Mouse (Mus musculus) heart, adult 2 months (tissue): ENCODE data around the gene Fto. TPM values are rescaled to one million over a fixed set of nuclear protein-coding genes. Genes with fewer than 3 reads are reported as not detected.

Experiments
- DNase-seq, 2 experiments: peaks; one replicate each; pipeline ENCODE4 v3.0.0; 2021
- H3K27ac ChIP-seq: fragments of 200-600 bp; 2 replicates; pipeline ENCODE4 v1.8.1; 2022
- H3K27me3 ChIP-seq: fragments of 200-500 bp; 2 replicates; pipeline ENCODE4 v1.6.1; 2012; ENCODE audit warnings: mild to moderate bottlenecking, low read length, inconsistent platforms, mixed read lengths; ENCODE audit not compliant: control insufficient read depth, insufficient read depth
- H3K36me3 ChIP-seq: fragments of 200-500 bp; 2 replicates; pipeline ENCODE4 v1.6.1; 2012; ENCODE audit warnings: low read length, inconsistent platforms; ENCODE audit not compliant: control insufficient read depth, insufficient read depth
- H3K4me1 ChIP-seq: fragments of 200-500 bp; 2 replicates; pipeline ENCODE4 v1.6.1; 2011; ENCODE audit warnings: low read length; ENCODE audit not compliant: control insufficient read depth, insufficient read depth
- H3K4me3 ChIP-seq: fragments of 200-600 bp; 2 replicates; pipeline ENCODE4 v1.8.1; 2022
- H3K79me2 ChIP-seq: fragments of 200-500 bp; replicated peaks from 2 replicates; pipeline ENCODE4 v1.6.1; 2012; ENCODE audit warnings: mild to moderate bottlenecking, inconsistent platforms, low read length, moderate library complexity, mixed read lengths; ENCODE audit not compliant: control insufficient read depth, insufficient read depth
- H3K9ac ChIP-seq: fragments of 200-500 bp; 2 replicates; pipeline ENCODE4 v1.6.1; 2012; ENCODE audit warnings: low read depth, mild to moderate bottlenecking, control low read depth, inconsistent platforms, low read length, mixed read lengths
- CTCF ChIP-seq: fragments of 200-600 bp; IDR thresholded peaks from 2 replicates; pipeline ENCODE4 v1.8.1; 2022; ENCODE audit warnings: antibody characterized with exemption, mild to moderate bottlenecking, moderate library complexity
- EP300 ChIP-seq: fragments of 200-500 bp; IDR thresholded peaks from 2 replicates; pipeline ENCODE4 v1.6.1; 2011; ENCODE audit warnings: low read depth, low read length, control low read depth; ENCODE audit not compliant: insufficient read depth
- POLR2A ChIP-seq: fragments of 200-500 bp; IDR thresholded peaks from 2 replicates; pipeline ENCODE4 v1.6.1; 2011; ENCODE audit warnings: mild to moderate bottlenecking, low read depth, low read length, control low read depth; ENCODE audit not compliant: insufficient read depth
- WGBS: fragments of 180-500 bp; shearing (Covaris S2); methylation state at CpG from one replicate; pipeline ENCODE4 v1.1.7; 2018; 5-methylcytosine and 5-hydroxymethylcytosine counted together
- intact Hi-C: fragments of 180-260 bp; cut with DNase I; formaldehyde crosslinking; loops from one replicate; pipeline ENCODE4 v1.15.1; 2025
- polyA plus RNA-seq: library from polyadenylated mRNA; depleted of rRNA; stranded (reverse); fragments of >200 nt; gene quantifications from 2 replicates; pipeline ENCODE4 v1.2.3, GENCODE M21; 2012
- total RNA-seq, 2 experiments: library from RNA; stranded (reverse); gene quantifications; 2 replicates each; pipeline ENCODE4 v1.2.3; 2021

Gene Fto
- total and polyA plus RNA-seq, 3 experiments, result 41.3 to 65.1 (median 57.6) TPM

DNA sequence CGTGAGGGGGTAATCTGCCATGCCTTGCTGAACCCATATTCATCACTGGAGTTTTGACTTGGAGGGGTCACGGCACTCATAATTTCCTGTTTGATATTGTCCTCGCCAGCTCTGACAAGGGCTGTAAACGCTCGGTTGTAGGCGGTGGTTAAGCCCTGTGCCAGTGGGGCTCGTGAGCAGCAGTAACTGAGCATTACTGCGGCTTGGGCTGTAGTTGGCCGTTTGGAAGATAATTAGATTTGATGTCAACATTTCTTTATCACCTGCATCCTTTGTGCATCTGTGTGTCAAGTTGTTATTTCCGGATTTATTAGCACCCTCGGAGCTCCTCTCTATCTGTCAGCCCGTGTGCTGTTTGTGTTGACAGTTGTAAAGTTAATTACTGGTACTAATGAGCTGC lies 309.4 kb downstream of the Fto start:
- DNase-seq, result no peak
- no peaks in the 10 kb centered on the region for H3K27me3 ChIP-seq
- intact Hi-C loops, result no loop called here
- no peak overlapping the region for H3K4me3 ChIP-seq
- H3K79me2 ChIP-seq, result no peaks in the 10 kb centered on the region
- no peaks in the 10 kb centered on the region for H3K36me3 ChIP-seq
- no peak overlapping the region for H3K9ac ChIP-seq
- 73% methylated on average over 12 of the region's 12 CpGs for WGBS
- no peak for TF ChIP-seq POLR2A
- no peak for TF ChIP-seq CTCF
- no peak for TF ChIP-seq EP300
- peaks cover 2% of the 10 kb centered on the region; the same call in 1 of the 2 replicates for H3K4me1 ChIP-seq
- H3K27ac ChIP-seq, result no peak overlapping the region

GRCm38 (mm10) chr8:91625686-91626558 lies 312.6 kb downstream of the Fto start:
- no peaks in the 10 kb centered on the region for H3K79me2 ChIP-seq
- no peaks in the 10 kb centered on the region for H3K36me3 ChIP-seq
- 52% methylated on average over 18 of the region's 18 CpGs for WGBS
- H3K4me3 ChIP-seq, result no peak overlapping the region
- H3K27ac ChIP-seq, result no peak overlapping the region
- no peaks in the 10 kb centered on the region for H3K27me3 ChIP-seq
- no peak overlapping the region for H3K9ac ChIP-seq
- intact Hi-C loops, result loop anchor here (5.0 kb wide), 1 partner anchor 79 kb away; no protein-coding TSS in a partner anchor
- TF ChIP-seq EP300 (no peak), POLR2A (no peak), CTCF (no peak)
- peaks cover 2% of the 10 kb centered on the region; the same call in 1 of the 2 replicates for H3K4me1 ChIP-seq
- no peak for DNase-seq

DNA sequence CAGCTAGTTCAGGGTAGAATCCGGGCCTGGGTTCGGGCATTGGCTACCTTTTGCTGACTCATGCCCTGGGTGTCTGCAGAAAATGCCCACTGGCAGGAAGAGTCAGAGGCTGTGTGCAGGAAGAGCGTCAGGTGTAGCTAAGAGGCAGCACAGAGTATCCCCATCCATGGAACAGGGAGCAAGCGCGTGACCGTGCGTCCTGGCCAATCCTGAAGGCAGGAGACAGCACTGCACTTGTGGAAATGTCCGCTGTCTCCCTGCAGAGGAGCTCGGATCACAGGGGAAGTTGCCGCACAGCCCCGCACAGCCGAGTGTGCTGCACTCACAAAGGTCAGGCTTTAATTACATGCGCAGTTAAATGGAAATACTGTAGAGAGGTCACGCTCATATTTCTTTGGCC lies 316.3 kb downstream of the Fto start:
- peak; percentile 59 for TF ChIP-seq POLR2A
- TF ChIP-seq EP300, result peak; percentile 69; the same call in 1 of the 2 replicates
- TF ChIP-seq CTCF, result peak; percentile 28; the same call in 1 of the 2 replicates
- H3K27ac ChIP-seq, result peak overlapping the region; percentile 86
- WGBS, result 28% methylated on average over 14 of the region's 14 CpGs
- peak overlapping the region; percentile 32 for H3K4me3 ChIP-seq
- no peaks in the 10 kb centered on the region for H3K79me2 ChIP-seq
- H3K9ac ChIP-seq, result peak overlapping the region; percentile 10
- DNase-seq, result peak; percentile 65 to 75
- intact Hi-C loops, result loop anchor here (5.0 kb wide), 1 partner anchor 82 kb away; no protein-coding TSS in a partner anchor
- H3K4me1 ChIP-seq, result peaks cover 5% of the 10 kb centered on the region
- H3K36me3 ChIP-seq, result no peaks in the 10 kb centered on the region; the same call in 1 of the 2 replicates
- H3K27me3 ChIP-seq, result no peaks in the 10 kb centered on the region

- peaks cover 5% of the 10 kb centered on the region for H3K4me1 ChIP-seq
- intact Hi-C loops, result loop anchor here (5.0 kb wide), 1 partner anchor 727 kb away; the partner anchor contains the start of gene Irx5
- H3K4me3 ChIP-seq, result peak overlapping the region; percentile 32
- no peaks in the 10 kb centered on the region; the same call in 1 of the 2 replicates for H3K36me3 ChIP-seq
- no peak for TF ChIP-seq CTCF
- TF ChIP-seq EP300, result no peak
- no peak for TF ChIP-seq POLR2A
- no peaks in the 10 kb centered on the region; the same call in 1 of the 2 replicates for H3K79me2 ChIP-seq
- no peak for DNase-seq
- H3K27me3 ChIP-seq, result no peaks in the 10 kb centered on the region
- H3K9ac ChIP-seq, result peak overlapping the region; percentile 12; the same call in 1 of the 2 replicates
- 57% methylated on average over 16 of the region's 16 CpGs for WGBS
- peak overlapping the region; percentile 86 for H3K27ac ChIP-seq
Observed at GRCm38 (mm10) chr8:91630320-91631033, 317.2 kb downstream of the Fto start.

DNA sequence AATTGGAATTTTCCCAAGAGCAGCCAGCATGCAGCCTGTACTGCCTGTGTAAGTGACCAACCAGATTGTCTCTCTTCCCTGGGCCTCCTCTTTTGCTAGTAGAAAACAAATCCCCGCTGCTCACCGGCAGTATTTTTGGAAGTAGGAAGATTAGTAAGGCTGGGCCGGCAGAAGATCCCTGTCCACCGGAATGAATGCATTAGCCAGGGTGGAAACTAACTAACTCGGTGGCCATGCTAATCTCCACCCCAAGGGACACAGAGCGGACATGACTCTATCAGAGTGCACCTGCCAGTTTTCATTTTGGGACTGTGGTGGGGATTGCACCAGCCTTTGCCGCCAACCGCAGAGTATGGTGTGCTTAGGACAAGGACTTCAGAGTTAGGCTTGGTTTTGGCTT lies 319.1 kb downstream of the Fto start:
- Histone ChIP-seq H3K27ac (peak overlapping the region; percentile 42; the same call in 1 of the 2 replicates), H3K4me3 (no peak overlapping the region), H3K9ac (no peak overlapping the region), H3K4me1 (peaks cover 3% of the 10 kb centered on the region), H3K36me3 (no peaks in the 10 kb centered on the region; the same call in 1 of the 2 replicates), H3K27me3 (no peaks in the 10 kb centered on the region), H3K79me2 (no peaks in the 10 kb centered on the region; the same call in 1 of the 2 replicates)
- TF ChIP-seq POLR2A, result no peak
- TF ChIP-seq CTCF, result no peak
- no peak for TF ChIP-seq EP300
- intact Hi-C loops, result loop anchor here (5.0 kb wide), 1 partner anchor 725 kb away; the partner anchor contains the start of gene Irx5
- 46% methylated on average over 8 of the region's 8 CpGs for WGBS
- DNase-seq, result no peak
